Mouse (Mus musculus) megakaryocyte progenitor cell, adult 5-6 weeks (primary cell): ENCODE measurements around the gene Mettl15. TPM values are rescaled to one million over a fixed set of nuclear protein-coding genes. Genes with fewer than 3 reads are reported as not detected.

Experiments used
- ATAC-seq: replicated peaks from 2 replicates; pipeline ENCODE4 v1.8.0; 2016; ENCODE audit warnings: mild to moderate bottlenecking, moderate TSS enrichment, inconsistent platforms; ENCODE audit not compliant: poor library complexity
- total RNA-seq, 2 experiments: library from RNA; stranded (forward) in 1 of 2; stranded (reverse) in 1 of 2; fragments of 157-497, 149-512 nt in 1 of 2; fragments of 200-1000 nt in 1 of 2; gene quantifications; 2 replicates each; pipeline versions ENCODE4 v1.2.3 to v1.2.4; 2015 to 2017

The Mettl15 gene
- total RNA-seq, 2 experiments from 2014 or later: 9.5 to 12.5 TPM

GRCm38 (mm10) chr2:109182993-109183392 is 97.6 kb downstream of the Mettl15 start:
- no peak for ATAC-seq

DNA sequence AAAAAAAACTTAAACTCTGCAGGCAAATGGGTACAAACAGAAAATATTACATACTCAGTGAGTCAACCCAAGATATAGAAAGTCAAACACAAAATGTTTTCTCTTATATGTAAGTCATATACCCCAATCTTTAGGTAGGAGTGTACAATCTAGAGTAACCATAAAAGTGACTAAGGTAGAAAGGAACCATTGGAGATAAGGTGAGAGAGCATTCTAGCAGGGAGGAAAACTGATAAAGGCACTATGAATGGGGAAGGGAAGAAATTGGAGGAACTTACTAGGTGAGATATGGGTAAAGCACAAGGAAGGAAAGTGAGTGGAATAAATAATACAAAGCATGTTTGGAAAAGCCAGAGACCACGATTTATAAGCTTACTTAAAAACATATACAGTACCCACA is 122.0 kb downstream of the Mettl15 start:
- no peak for ATAC-seq

- no peak for ATAC-seq
Observed at GRCm38 (mm10) chr2:109156131-109156530, 124.4 kb downstream of the Mettl15 start.

DNA sequence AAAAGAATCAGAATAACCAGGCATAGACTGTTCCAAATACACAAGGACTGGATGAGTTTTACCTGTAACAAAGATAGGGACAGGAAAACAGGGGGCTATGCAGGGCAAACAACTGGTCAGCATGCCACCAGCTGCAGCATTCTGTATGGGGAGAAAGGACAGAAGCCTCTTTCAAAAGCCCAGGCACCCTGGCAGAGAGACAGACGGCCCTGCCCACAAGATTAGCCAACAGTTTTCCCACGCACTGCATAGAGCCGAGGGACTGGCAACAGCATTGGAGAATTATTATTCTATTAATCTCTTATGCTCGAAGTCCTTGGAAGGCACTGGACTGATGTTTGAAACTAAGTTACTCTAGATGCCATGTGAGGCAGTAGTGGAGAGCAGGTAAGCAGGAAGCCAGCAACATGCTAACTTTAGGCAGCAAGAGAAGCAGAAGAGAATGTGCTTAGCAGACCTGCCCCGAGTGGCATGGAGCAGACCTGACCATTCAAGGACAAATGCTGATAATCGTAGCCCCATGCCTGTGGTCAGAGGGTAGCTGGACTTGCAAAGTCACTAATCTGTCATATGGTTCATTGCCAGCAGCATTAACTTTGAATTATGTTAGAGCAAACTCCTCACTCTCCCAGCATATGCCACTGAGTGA is 127.0 kb downstream of the Mettl15 start:
- ATAC-seq: no peak

- no peak for ATAC-seq
Observed at GRCm38 (mm10) chr2:109147292-109147691, 133.3 kb downstream of the Mettl15 start.

DNA sequence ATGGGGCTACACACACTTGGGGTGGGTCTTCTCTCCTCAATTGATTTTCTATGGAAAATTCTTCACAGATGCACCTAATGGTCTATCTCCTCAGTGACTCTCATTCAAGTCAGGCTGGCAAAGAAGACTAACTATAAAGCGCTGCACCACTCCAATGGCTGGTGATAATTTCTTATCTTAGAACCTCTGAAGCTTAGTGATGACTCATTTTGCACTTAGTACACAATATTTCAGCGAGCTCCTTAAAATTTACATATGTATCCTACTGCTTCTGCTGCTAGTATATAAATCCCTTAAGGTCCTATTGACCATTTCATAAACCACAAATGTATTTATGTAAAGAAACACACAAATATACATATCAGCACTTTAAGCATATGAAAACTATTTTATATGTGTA is 136.1 kb downstream of the Mettl15 start:
- ATAC-seq: no peak

DNA sequence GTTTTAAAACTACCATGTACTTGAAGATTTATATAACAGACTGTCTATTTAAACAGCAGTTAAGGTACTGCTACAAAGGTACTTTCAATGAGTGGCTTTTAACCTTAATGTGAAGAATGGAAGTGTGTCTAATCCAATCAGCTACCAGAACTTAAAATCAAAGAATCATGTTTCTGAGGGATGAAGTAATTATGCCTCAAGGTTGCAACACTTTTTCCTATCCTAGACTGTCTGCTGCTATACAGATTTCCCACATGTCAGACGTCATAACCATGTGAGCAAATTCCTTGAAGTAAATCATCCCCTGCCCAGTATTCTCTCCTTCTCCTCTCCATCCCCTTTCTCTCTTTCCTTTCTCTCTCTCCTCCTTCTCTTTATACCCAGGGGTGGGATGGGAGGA is 140.2 kb downstream of the Mettl15 start:
- ATAC-seq: no peak

GRCm38 (mm10) chr2:109137276-109137675 is 143.3 kb downstream of the Mettl15 start:
- ATAC-seq: no peak

DNA sequence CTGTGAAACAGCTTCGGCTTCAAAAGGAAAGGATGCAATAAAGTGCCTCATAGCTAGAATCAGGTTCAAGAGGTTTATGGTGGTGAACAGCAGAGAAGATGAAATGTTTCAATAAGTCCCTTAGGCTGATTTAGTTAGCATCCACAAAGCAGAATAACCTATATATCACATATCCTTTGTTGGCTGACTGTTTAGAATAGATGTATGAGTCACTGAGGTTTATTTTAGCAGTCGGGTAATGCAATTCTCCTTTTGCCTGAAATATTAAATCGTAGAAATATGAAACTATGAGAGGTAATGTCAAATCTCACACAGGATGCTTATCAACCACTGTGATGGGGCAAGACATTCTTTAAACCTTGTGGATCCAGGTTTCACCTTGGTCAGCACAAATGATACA is 149.8 kb downstream of the Mettl15 start:
- ATAC-seq: no peak

GRCm38 (mm10) chr2:109129921-109130320 is 150.6 kb downstream of the Mettl15 start:
- ATAC-seq: no peak

GRCm38 (mm10) chr2:109105773-109106484 is 174.6 kb downstream of the Mettl15 start:
- no peak for ATAC-seq

GRCm38 (mm10) chr2:109049686-109050085 is 230.9 kb downstream of the Mettl15 start:
- ATAC-seq: no peak

Other genes with a start within 250 kb of the Mettl15 start
- 26.6 and 27.5 TPM in 2 replicates for gene Kif18a, start within 50 bp of the Mettl15 start, total RNA-seq (2015)
- 22.7 and 31.2 TPM in 2 replicates for gene Kif18a, start within 50 bp of the Mettl15 start, total RNA-seq (2017)